Mouse (Mus musculus) embryo, embryonic 10.5 days (tissue): Measurements from ENCODE around the gene Olfr670.
"Not testable (repeated sequence)": the region's sequence is repeated elsewhere in the genome, so short reads cannot be mapped to it uniquely, and the experiment has no call there.

Source experiments
- DNase-seq: peaks from one replicate; pipeline ENCODE4 v3.0.0-alpha.2; 2015; ENCODE audit warnings: low spot score

Olfr670 gene

GRCm38 (mm10) chr7:104962520-104962919 is at the start of gene Olfr670:
TSS of gene Olfr670 (minus strand) at chr7:104962620.
- no peak for DNase-seq

GRCm38 (mm10) chr7:105001929-105002328 is 39.5 kb upstream of the Olfr670 start, which contains the start of gene Olfr672:
TSS of gene Olfr672 (minus strand) at chr7:105002029.
- no peak for DNase-seq

GRCm38 (mm10) chr7:104979026-104979425 is 16.6 kb upstream of the Olfr670 start, which contains the start of gene Olfr671:
TSS of gene Olfr671 (minus strand) at chr7:104979126.
- no peak for DNase-seq

GRCm38 (mm10) chr7:104972507-104972906 is 10.1 kb upstream of the Olfr670 start:
- DNase-seq = not testable (repeated sequence)

- not testable (repeated sequence) for DNase-seq
Observed at GRCm38 (mm10) chr7:104950234-104950633, 12.2 kb downstream of the Olfr670 start.

- no peak for DNase-seq
Observed at GRCm38 (mm10) chr7:104933940-104934339, 28.5 kb downstream of the Olfr670 start, which contains the start of gene Olfr669. TSS of gene Olfr669 (plus strand) at chr7:104934240.

- DNase-seq = no peak
Observed at GRCm38 (mm10) chr7:104927957-104928356, 34.5 kb downstream of the Olfr670 start, which contains the start of gene Olfr668. TSS of gene Olfr668 (minus strand) at chr7:104928057.

- DNase-seq = no peak
Observed at GRCm38 (mm10) chr7:104921382-104921781, 41.0 kb downstream of the Olfr670 start, which contains the start of gene Olfr667. TSS of gene Olfr667 (minus strand) at chr7:104921482.
